Mouse (Mus musculus): ENCODE results near the gene Tmem184b.

Gene Tmem184b

GRCm38 (mm10) chr15:79361023-79361422 is 42.3 kb downstream of the Tmem184b start:
- DNase-seq: no peak

GRCm38 (mm10) chr15:79360371-79360770 is 43.0 kb downstream of the Tmem184b start:
- DNase-seq: no peak

- DNase-seq: no peak
Measured at GRCm38 (mm10) chr15:79359954-79360353, 43.4 kb downstream of the Tmem184b start.

GRCm38 (mm10) chr15:79357974-79358690 is 45.2 kb downstream of the Tmem184b start:
- DNase-seq: no peak

- DNase-seq: no peak
Measured at GRCm38 (mm10) chr15:79357036-79357911, 46.1 kb downstream of the Tmem184b start.

GRCm38 (mm10) chr15:79356481-79356880 is 46.9 kb downstream of the Tmem184b start:
- no peak for DNase-seq

GRCm38 (mm10) chr15:79354619-79355018 is 48.8 kb downstream of the Tmem184b start:
- no peak for DNase-seq

- no peak for DNase-seq
Measured at GRCm38 (mm10) chr15:79353690-79354305, 49.6 kb downstream of the Tmem184b start.

- DNase-seq: no peak
Measured at GRCm38 (mm10) chr15:79352479-79352878, 50.9 kb downstream of the Tmem184b start.

- no peak for DNase-seq
Measured at GRCm38 (mm10) chr15:79351331-79351767, 52.0 kb downstream of the Tmem184b start.

GRCm38 (mm10) chr15:79350866-79351265 is 52.5 kb downstream of the Tmem184b start:
- DNase-seq: no peak

- no peak for DNase-seq
Measured at GRCm38 (mm10) chr15:79348651-79349050, 54.7 kb downstream of the Tmem184b start.

GRCm38 (mm10) chr15:79347845-79348506 is 55.4 kb downstream of the Tmem184b start:
- DNase-seq: no peak

- peak; percentile 87 for DNase-seq
Measured at GRCm38 (mm10) chr15:79347165-79347844, 56.1 kb downstream of the Tmem184b start.

- no peak for DNase-seq
Measured at GRCm38 (mm10) chr15:79346051-79346793, 57.1 kb downstream of the Tmem184b start, which contains the start of gene Maff. Maff (plus strand) TSS chr15:79346621.

- DNase-seq: no peak
Measured at GRCm38 (mm10) chr15:79344627-79345026, 58.7 kb downstream of the Tmem184b start.

GRCm38 (mm10) chr15:79342641-79343337 is 60.6 kb downstream of the Tmem184b start:
- no peak for DNase-seq

- DNase-seq: no peak
Measured at GRCm38 (mm10) chr15:79338978-79339377, 64.4 kb downstream of the Tmem184b start.

- no peak for DNase-seq
Measured at GRCm38 (mm10) chr15:79335061-79335655, 68.2 kb downstream of the Tmem184b start.

GRCm38 (mm10) chr15:79333409-79333808 is 70.0 kb downstream of the Tmem184b start:
- no peak for DNase-seq
